Mouse (Mus musculus) C2C12 (cell line): Measurements from ENCODE around the gene Cbfa2t3. TPM values are rescaled to one million over a fixed set of nuclear protein-coding genes. Genes with fewer than 3 reads are reported as not detected.
A peak's percentile ranks its signal among the peaks of the same experiment; 100 is the strongest.

Experiments used
- H3K27me3 ChIP-seq: one replicate; pipeline ENCODE4 v1.6.1; 2011; ENCODE audit not compliant: control insufficient read depth, insufficient read depth, insufficient read length
- H3K36me3 ChIP-seq: one replicate; pipeline ENCODE4 v1.6.1; 2011; ENCODE audit not compliant: control insufficient read depth, insufficient read depth
- H3K4me3 ChIP-seq: one replicate; pipeline ENCODE4 v1.5.1; 2011; ENCODE audit warnings: mild to moderate bottlenecking, control low read depth; ENCODE audit not compliant: poor library complexity, insufficient read depth, severe bottlenecking
- H3K79me2 ChIP-seq: one replicate; pipeline ENCODE4 v1.6.1; 2011; ENCODE audit not compliant: control insufficient read depth, insufficient read depth
- H3K79me3 ChIP-seq: one replicate; pipeline ENCODE4 v1.6.1; 2011; ENCODE audit warnings: low read depth, control low read depth
- H3ac ChIP-seq: one replicate; pipeline ENCODE3; 2011; ENCODE audit warnings: low read depth; ENCODE audit not compliant: control insufficient read depth, insufficient read length
- CEBPB ChIP-seq: IDR thresholded peaks from one replicate; pipeline ENCODE4 v1.6.1; 2011; ENCODE audit warnings: low read depth, mild to moderate bottlenecking, control low read depth, moderate library complexity
- CTCF ChIP-seq: IDR thresholded peaks from one replicate; pipeline ENCODE4 v1.5.1; 2011; ENCODE audit not compliant: control insufficient read depth, insufficient read depth, insufficient read length
- FOSL1 ChIP-seq: IDR thresholded peaks from one replicate; pipeline ENCODE4 v1.8.0; 2011; ENCODE audit warnings: mild to moderate bottlenecking, low read length; ENCODE audit not compliant: poor library complexity, insufficient read depth, severe bottlenecking
- MAX ChIP-seq: IDR thresholded peaks from one replicate; pipeline ENCODE4 v1.6.1; 2011; ENCODE audit warnings: mild to moderate bottlenecking, control low read depth
- MYOD1 ChIP-seq: IDR thresholded peaks from one replicate; pipeline ENCODE4 v1.6.1; 2011; ENCODE audit warnings: low read depth; ENCODE audit not compliant: control insufficient read depth, insufficient read length
- MYOG ChIP-seq: IDR thresholded peaks from one replicate; pipeline ENCODE4 v1.6.1; 2011; ENCODE audit not compliant: control insufficient read depth, insufficient read length; ENCODE audit errors: extremely low read depth
- USF1 ChIP-seq: IDR thresholded peaks from one replicate; pipeline ENCODE4 v1.6.1; 2011; ENCODE audit warnings: low read depth, mild to moderate bottlenecking, control low read depth, moderate library complexity
- polyA plus RNA-seq: library from polyadenylated mRNA; unstranded; fragments of >200 nt; fragmentation: generic; extraction: Trizol; gene quantifications from one replicate; pipeline ENCODE4 v1.2.1, GENCODE M21; 2012; ENCODE audit warnings: missing spikeins

Gene Cbfa2t3
- polyA plus RNA-seq, 1 experiment, result 0.15 TPM

GRCm38 (mm10) chr8:122658149-122658806 is 40.6 kb downstream of the Cbfa2t3 start:
- Histone ChIP-seq H3K79me3 (no peaks in the 10 kb centered on the region), H3K4me3 (no peak overlapping the region), H3ac (no peak overlapping the region), H3K79me2 (no peaks in the 10 kb centered on the region), H3K36me3 (no peaks in the 10 kb centered on the region), H3K27me3 (peaks cover 3% of the 10 kb centered on the region)
- TF ChIP-seq USF1 (no peak), CTCF (no peak), FOSL1 (no peak), MYOG (no peak), CEBPB (no peak), MAX (no peak), MYOD1 (no peak)

- H3K4me3 ChIP-seq, result no peak overlapping the region
- no peaks in the 10 kb centered on the region for H3K79me3 ChIP-seq
- peak; percentile 78 for TF ChIP-seq CEBPB
- no peak for TF ChIP-seq MYOG
- no peaks in the 10 kb centered on the region for H3K27me3 ChIP-seq
- H3K36me3 ChIP-seq, result no peaks in the 10 kb centered on the region
- no peaks in the 10 kb centered on the region for H3K79me2 ChIP-seq
- H3ac ChIP-seq, result no peak overlapping the region
Measured at GRCm38 (mm10) chr8:122656056-122656999, 42.6 kb downstream of the Cbfa2t3 start.

DNA sequence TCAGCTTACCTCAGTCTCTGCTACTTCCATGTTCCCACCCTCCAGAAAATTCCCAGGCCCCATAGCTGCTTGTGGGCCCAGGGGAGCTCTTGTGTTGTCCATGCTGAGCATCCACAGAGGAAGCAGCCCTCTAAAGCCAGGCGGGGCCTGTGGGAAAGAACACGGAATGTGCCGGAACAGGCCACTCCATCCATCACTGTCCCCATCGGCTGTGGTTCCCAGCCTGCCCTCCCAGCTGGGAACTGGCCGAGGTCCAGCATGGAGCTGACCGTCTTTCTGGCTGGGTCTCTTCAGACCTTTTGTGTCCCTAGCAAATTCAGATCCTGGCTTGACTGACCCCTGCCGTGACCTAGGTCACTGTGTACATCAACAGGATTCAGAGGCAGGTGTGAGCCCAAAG is 44.1 kb downstream of the Cbfa2t3 start:
- Histone ChIP-seq H3K79me3 (no peaks in the 10 kb centered on the region), H3K27me3 (peaks cover 3% of the 10 kb centered on the region), H3K79me2 (no peaks in the 10 kb centered on the region), H3ac (no peak overlapping the region), H3K4me3 (no peak overlapping the region), H3K36me3 (no peaks in the 10 kb centered on the region)
- no peak for TF ChIP-seq MAX
- no peak for TF ChIP-seq MYOD1
- TF ChIP-seq CEBPB, result no peak
- no peak for TF ChIP-seq FOSL1

DNA sequence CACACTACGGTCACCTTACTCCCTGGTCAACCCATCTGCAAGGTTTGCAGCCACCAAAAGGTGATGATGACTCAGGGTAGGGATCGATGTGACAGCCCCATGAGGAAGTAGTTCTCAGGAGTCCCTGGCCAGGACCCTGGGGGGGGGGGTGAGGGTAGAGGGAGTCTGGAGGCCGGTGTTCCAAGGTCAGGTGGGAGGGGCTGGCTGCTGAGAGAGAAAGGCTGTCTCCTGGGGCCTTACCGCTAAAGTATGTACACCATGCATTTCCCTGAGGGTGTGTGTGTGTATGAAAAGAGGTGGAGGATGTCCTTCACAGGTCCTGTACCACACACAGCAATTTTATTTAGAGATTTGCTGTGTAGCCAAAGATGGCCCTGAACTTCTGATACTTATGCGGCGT is 46.3 kb downstream of the Cbfa2t3 start:
- Histone ChIP-seq H3K79me3 (no peaks in the 10 kb centered on the region), H3K27me3 (peaks cover 18% of the 10 kb centered on the region), H3ac (no peak overlapping the region), H3K79me2 (no peaks in the 10 kb centered on the region), H3K36me3 (no peaks in the 10 kb centered on the region), H3K4me3 (no peak overlapping the region)
- TF ChIP-seq MYOD1 (no peak), CTCF (no peak), CEBPB (no peak), MYOG (no peak), MAX (no peak), FOSL1 (no peak), USF1 (no peak)

GRCm38 (mm10) chr8:122651326-122651921 is 47.5 kb downstream of the Cbfa2t3 start:
- Histone ChIP-seq H3K27me3 (peaks cover 27% of the 10 kb centered on the region), H3ac (no peak overlapping the region), H3K4me3 (no peak overlapping the region), H3K36me3 (no peaks in the 10 kb centered on the region), H3K79me3 (no peaks in the 10 kb centered on the region), H3K79me2 (no peaks in the 10 kb centered on the region)
- TF ChIP-seq MYOD1 (peak; percentile 99), MYOG (no peak)
